Mouse (Mus musculus): ENCODE results near the gene Atp6v0c. TPM values are rescaled to one million over a fixed set of nuclear protein-coding genes. Genes with fewer than 3 reads are reported as not detected.

Gene Atp6v0c
- polyA plus RNA-seq, 1 experiment from 2014 or later = 394 TPM

DNA sequence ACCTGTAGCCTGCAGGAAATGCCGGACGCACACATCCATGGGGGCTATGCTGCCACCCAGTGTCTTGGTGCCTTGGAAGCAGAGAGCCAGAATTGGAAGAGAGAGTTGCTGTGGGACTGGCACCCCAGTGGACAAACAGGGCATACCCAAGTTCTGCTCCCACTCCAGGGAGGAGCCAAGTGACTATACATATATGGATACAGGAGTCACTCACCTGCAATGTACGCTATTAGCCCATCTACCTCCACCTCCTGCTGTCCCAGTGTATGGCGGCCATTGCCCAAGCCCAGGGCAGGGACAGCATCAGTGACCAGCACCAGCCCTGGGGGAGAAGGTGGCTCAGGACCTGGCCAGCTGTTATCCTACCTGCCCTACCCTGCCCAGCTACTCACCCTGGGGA is 12.0 kb downstream of the Atp6v0c start:
- ATAC-seq (replicated peaks; ENCODE audit: low FRiP score) = no peak
- no peak overlapping the region for H3K4me3 ChIP-seq (ENCODE audit: low read depth, low read length)

DNA sequence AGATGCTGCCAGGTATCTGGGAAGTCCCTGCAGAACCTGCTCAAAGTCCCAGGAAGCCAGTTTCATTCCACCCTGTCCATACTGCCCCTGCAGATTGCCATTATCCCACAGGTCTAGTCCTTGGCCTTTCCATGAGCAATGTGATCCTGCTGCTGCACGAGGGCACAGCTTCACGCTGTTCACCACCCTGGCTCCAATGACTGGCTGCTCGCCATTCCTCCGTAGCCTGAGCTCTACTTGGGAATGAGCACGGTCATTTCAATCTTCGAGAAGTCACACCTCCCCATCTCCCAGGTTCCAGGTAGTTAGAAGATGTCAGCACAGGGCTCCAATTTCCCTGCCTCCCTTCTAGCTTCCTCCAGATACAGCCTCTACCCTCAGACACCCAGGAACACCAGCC is 12.4 kb downstream of the Atp6v0c start:
- no peak for DNase-seq (ENCODE audit: low spot score)
- no peak overlapping the region for H3K4me3 ChIP-seq (ENCODE audit: low read depth, low read length)
- 90% methylated on average over 6 of the region's 6 CpGs for WGBS
- no peak overlapping the region for H3K4me2 ChIP-seq (ENCODE audit: low read depth, low read length, severe bottlenecking)
- H3K9me3 ChIP-seq (ENCODE audit: control insufficient read depth, low read length) = no peaks in the 10 kb centered on the region
- no peaks in the 10 kb centered on the region; the same call in 1 of the 2 replicates for H3K4me1 ChIP-seq (replicated peaks; ENCODE audit: control insufficient read depth, insufficient read depth, low read length)
- H3K9ac ChIP-seq (ENCODE audit: low read length) = no peak overlapping the region
- no peaks in the 10 kb centered on the region for H3K36me3 ChIP-seq (ENCODE audit: control insufficient read depth, insufficient read depth, low read length)
- H3K27ac ChIP-seq (ENCODE audit: low read depth, low read length) = no peak overlapping the region
- H3K27me3 ChIP-seq (ENCODE audit: control insufficient read depth, insufficient read depth, low read length) = no peaks in the 10 kb centered on the region
- no peak for ATAC-seq (replicated peaks; ENCODE audit: low FRiP score)

More for the DNA sequence above, 12.0 kb downstream of the Atp6v0c start:
- Histone ChIP-seq H3K4me2 (ENCODE audit: low read depth, low read length, severe bottlenecking) (no peak overlapping the region), H3K9ac (ENCODE audit: low read length) (no peak overlapping the region), H3K9me3 (ENCODE audit: control insufficient read depth, low read length) (no peaks in the 10 kb centered on the region), H3K27ac (ENCODE audit: low read depth, low read length) (no peak overlapping the region), H3K4me1 (replicated peaks; ENCODE audit: control insufficient read depth, insufficient read depth, low read length) (peaks cover 2% of the 10 kb centered on the region), H3K27me3 (ENCODE audit: control insufficient read depth, insufficient read depth, low read length) (no peaks in the 10 kb centered on the region), H3K36me3 (ENCODE audit: control insufficient read depth, insufficient read depth, low read length) (no peaks in the 10 kb centered on the region)
- 93% methylated on average over 4 of the region's 4 CpGs for WGBS
- no peak for DNase-seq (ENCODE audit: low spot score)

DNA sequence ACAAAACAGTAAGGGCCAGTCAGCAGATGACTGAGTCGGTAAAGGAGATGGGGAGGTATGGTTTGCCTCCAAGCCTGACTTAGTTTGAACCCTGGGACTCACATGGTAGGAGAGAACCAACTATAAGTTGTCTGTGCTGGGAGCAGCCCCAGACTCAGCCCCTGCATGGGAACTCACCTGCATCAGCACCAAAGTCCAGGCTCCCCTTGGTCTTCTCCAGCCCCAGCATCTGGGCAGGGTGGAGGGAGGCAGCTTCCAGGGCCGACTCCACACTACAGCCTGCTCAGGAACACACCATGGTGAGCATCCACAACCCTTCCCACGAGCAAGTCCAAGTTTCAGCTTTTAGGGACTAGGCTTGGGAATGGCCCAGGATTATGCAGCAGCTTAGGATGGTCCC is 13.1 kb downstream of the Atp6v0c start:
- Histone ChIP-seq H3K9ac (ENCODE audit: low read length) (no peak overlapping the region), H3K4me2 (ENCODE audit: low read depth, low read length, severe bottlenecking) (no peak overlapping the region), H3K9me3 (ENCODE audit: control insufficient read depth, low read length) (no peaks in the 10 kb centered on the region), H3K27me3 (ENCODE audit: control insufficient read depth, insufficient read depth, low read length) (no peaks in the 10 kb centered on the region), H3K4me1 (replicated peaks; ENCODE audit: control insufficient read depth, insufficient read depth, low read length) (no peaks in the 10 kb centered on the region; the same call in none of the 2 replicates), H3K27ac (ENCODE audit: low read depth, low read length) (no peak overlapping the region), H3K36me3 (ENCODE audit: control insufficient read depth, insufficient read depth, low read length) (no peaks in the 10 kb centered on the region), H3K4me3 (ENCODE audit: low read depth, low read length) (no peak overlapping the region)
- no peak for DNase-seq (ENCODE audit: low spot score)
- ATAC-seq (replicated peaks; ENCODE audit: low FRiP score) = no peak
- WGBS = 86% methylated on average over 3 of the region's 3 CpGs

DNA sequence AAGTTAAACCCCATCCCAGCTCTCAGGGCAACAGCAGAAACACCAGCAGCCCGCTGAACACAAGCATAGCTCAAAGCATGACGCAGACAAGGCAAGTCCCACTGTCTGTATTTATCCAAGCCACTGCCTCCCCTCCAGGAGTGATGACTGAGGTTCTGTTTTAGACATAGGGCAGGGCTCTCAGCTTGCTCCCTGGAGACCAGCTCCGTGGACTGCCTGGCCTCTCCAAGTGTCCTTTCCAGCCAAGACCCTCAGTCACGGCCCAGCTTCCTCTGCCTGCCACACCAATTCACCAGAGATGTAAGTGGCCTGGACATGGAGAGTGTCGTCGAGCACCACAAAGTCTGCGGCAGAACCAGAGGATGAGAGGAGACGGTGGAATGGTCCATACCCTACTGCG is 13.8 kb downstream of the Atp6v0c start:
- Histone ChIP-seq H3K4me2 (ENCODE audit: low read depth, low read length, severe bottlenecking) (no peak overlapping the region), H3K4me1 (replicated peaks; ENCODE audit: control insufficient read depth, insufficient read depth, low read length) (no peaks in the 10 kb centered on the region; the same call in none of the 2 replicates), H3K27me3 (ENCODE audit: control insufficient read depth, insufficient read depth, low read length) (no peaks in the 10 kb centered on the region), H3K9me3 (ENCODE audit: control insufficient read depth, low read length) (no peaks in the 10 kb centered on the region), H3K27ac (ENCODE audit: low read depth, low read length) (no peak overlapping the region), H3K9ac (ENCODE audit: low read length) (no peak overlapping the region), H3K4me3 (ENCODE audit: low read depth, low read length) (no peak overlapping the region), H3K36me3 (ENCODE audit: control insufficient read depth, insufficient read depth, low read length) (no peaks in the 10 kb centered on the region)
- ATAC-seq (replicated peaks; ENCODE audit: low FRiP score) (no peak), DNase-seq (ENCODE audit: low spot score) (no peak)
- 91% methylated on average over 9 of the region's 9 CpGs for WGBS

DNA sequence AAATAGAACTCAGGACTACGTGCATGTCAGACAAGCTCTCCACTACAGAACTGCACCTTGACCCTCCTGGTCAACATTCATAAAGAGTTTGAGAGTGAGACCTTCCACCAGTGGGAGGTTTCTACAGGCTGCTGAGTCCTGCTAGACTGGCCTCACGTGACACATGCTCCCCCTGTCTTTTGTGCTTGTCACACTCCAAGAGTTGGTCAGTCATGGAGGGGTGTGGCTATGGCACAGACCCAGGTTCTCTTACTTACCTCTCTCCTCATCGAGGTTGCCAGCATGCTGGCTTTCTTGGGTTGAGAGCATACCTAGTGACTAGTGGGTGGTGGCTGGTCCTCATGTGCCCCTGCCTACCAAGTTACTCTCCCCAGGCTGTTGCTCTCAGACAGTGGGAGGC is 15.0 kb downstream of the Atp6v0c start:
- H3K4me3 ChIP-seq (ENCODE audit: low read depth, low read length) = no peak overlapping the region
- ATAC-seq (replicated peaks; ENCODE audit: low FRiP score) (no peak), DNase-seq (ENCODE audit: low spot score) (no peak)
- H3K36me3 ChIP-seq (ENCODE audit: control insufficient read depth, insufficient read depth, low read length) = no peaks in the 10 kb centered on the region
- no peaks in the 10 kb centered on the region; the same call in none of the 2 replicates for H3K4me1 ChIP-seq (replicated peaks; ENCODE audit: control insufficient read depth, insufficient read depth, low read length)
- no peak overlapping the region for H3K27ac ChIP-seq (ENCODE audit: low read depth, low read length)
- no peaks in the 10 kb centered on the region for H3K9me3 ChIP-seq (ENCODE audit: control insufficient read depth, low read length)
- WGBS = 78% methylated on average over 3 of the region's 3 CpGs
- no peak overlapping the region for H3K9ac ChIP-seq (ENCODE audit: low read length)
- H3K27me3 ChIP-seq (ENCODE audit: control insufficient read depth, insufficient read depth, low read length) = no peaks in the 10 kb centered on the region
- no peak overlapping the region for H3K4me2 ChIP-seq (ENCODE audit: low read depth, low read length, severe bottlenecking)

DNA sequence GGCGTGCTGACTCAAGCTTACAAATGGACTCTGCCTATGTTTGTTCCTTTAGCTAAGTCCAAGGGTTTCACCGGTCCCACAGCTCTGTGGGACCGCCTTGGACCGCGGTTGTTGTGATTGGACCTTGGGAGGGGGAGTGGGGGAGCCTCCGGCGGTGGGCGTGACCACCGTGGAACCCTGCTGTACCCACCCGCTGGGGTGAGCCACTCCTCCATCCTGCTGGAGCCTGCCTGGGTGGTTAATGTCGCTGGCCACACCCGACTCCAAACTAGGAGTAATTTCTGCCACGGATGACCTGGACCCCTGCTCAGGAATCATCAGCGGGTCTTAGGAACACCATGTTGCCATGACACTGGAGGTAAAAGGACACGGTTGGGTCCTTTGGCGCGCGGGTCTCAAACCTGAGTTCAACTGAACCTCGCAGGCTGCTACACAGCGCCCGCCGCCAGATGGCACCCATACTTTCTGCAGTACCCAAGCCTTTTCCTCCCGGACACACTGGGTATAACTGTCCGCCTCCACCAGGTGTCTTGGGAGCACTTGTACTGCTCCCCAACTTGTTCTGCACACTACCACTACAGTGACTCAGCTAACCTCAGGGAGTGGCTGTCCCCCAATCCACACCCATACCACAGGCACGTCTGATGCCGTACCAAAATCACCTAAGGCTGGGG is 17.5 kb downstream of the Atp6v0c start:
- peak overlapping the region; percentile 32 for H3K9ac ChIP-seq (ENCODE audit: low read length)

DNA sequence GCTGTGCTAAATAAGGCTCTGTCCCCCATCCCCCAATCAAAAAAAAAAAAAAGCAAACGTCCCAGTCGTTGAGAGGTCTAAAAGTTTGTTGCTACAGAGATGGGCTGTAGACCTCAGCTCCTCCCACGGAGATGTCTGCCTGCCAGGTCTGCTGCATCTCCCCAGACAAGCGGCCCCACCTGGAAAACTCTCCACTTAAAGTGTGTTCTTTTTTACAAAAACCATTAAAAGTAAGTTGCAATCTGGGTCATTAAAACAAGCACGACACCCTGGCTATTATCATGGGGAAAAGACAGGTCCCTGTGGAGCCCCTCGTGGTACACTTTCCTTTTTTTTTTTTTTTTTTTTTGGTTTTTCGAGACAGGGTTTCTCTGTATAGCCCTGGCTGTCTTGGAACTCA is 18.1 kb downstream of the Atp6v0c start:
- Histone ChIP-seq H3K4me3 (ENCODE audit: low read depth, low read length) (no peak overlapping the region; the same call in 1 of the 2 replicates), H3K9me3 (ENCODE audit: control insufficient read depth, low read length) (no peaks in the 10 kb centered on the region), H3K4me2 (ENCODE audit: low read depth, low read length, severe bottlenecking) (peak overlapping the region; percentile 55; the same call in 1 of the 2 replicates), H3K36me3 (ENCODE audit: control insufficient read depth, insufficient read depth, low read length) (no peaks in the 10 kb centered on the region), H3K27me3 (ENCODE audit: control insufficient read depth, insufficient read depth, low read length) (no peaks in the 10 kb centered on the region), H3K27ac (ENCODE audit: low read depth, low read length) (no peak overlapping the region), H3K9ac (ENCODE audit: low read length) (peak overlapping the region; percentile 32; the same call in 1 of the 2 replicates), H3K4me1 (replicated peaks; ENCODE audit: control insufficient read depth, insufficient read depth, low read length) (no peaks in the 10 kb centered on the region; the same call in none of the 2 replicates)
- ATAC-seq (replicated peaks; ENCODE audit: low FRiP score) = no peak
- no peak for DNase-seq (ENCODE audit: low spot score)
- 25% methylated on average over 7 of the region's 7 CpGs for WGBS

More for the DNA sequence above, 17.5 kb downstream of the Atp6v0c start:
- peak; percentile 89 for DNase-seq (ENCODE audit: low spot score)
- Histone ChIP-seq H3K27ac (ENCODE audit: low read depth, low read length) (no peak overlapping the region), H3K27me3 (ENCODE audit: control insufficient read depth, insufficient read depth, low read length) (no peaks in the 10 kb centered on the region), H3K4me2 (ENCODE audit: low read depth, low read length, severe bottlenecking) (peak overlapping the region; percentile 55), H3K4me3 (ENCODE audit: low read depth, low read length) (peak overlapping the region; percentile 26), H3K4me1 (replicated peaks; ENCODE audit: control insufficient read depth, insufficient read depth, low read length) (no peaks in the 10 kb centered on the region; the same call in none of the 2 replicates), H3K36me3 (ENCODE audit: control insufficient read depth, insufficient read depth, low read length) (no peaks in the 10 kb centered on the region), H3K9me3 (ENCODE audit: control insufficient read depth, low read length) (no peaks in the 10 kb centered on the region)
- 2% methylated on average over 26 of the region's 26 CpGs for WGBS
- peak; percentile 84 for ATAC-seq (replicated peaks; ENCODE audit: low FRiP score)

DNA sequence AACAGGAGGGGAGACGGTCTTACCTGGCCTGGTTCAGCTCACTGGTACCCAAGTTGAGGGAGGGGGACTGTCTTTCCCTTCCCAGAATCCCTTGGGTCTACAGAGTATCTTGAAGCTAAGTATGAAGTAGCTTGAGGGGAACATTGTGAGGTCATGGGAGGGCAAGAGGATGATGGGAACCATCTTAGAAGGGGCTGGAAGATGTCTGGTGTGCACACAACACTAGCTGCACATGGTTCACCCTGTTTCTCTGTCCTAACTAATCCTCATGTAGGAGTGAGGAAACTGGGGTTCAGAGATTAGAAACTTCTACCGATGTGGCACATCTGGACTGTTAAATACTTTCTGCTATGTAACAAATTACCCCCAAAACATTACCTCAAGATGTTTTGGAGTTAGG is 18.7 kb downstream of the Atp6v0c start, which contains the start of gene Pdpk1:
Gene Pdpk1 (minus strand): TSS at position 101 of the 400 bp plus-strand sequence.
- ATAC-seq (replicated peaks; ENCODE audit: low FRiP score) = no peak
- WGBS = 85% methylated on average over 2 of the region's 2 CpGs
- no peaks in the 10 kb centered on the region; the same call in none of the 2 replicates for H3K4me1 ChIP-seq (replicated peaks; ENCODE audit: control insufficient read depth, insufficient read depth, low read length)
- no peak within 1 kb of the TSS for H3K27ac ChIP-seq (ENCODE audit: low read depth, low read length)
- no peaks in the 10 kb centered on the region for H3K36me3 ChIP-seq (ENCODE audit: control insufficient read depth, insufficient read depth, low read length)
- H3K9ac ChIP-seq (ENCODE audit: low read length) = peak within 1 kb of the TSS; percentile 32
- no peaks in the 10 kb centered on the region for H3K9me3 ChIP-seq (ENCODE audit: control insufficient read depth, low read length)
- H3K27me3 ChIP-seq (ENCODE audit: control insufficient read depth, insufficient read depth, low read length) = no peaks in the 10 kb centered on the region
- no peak for DNase-seq (ENCODE audit: low spot score)
- peak within 1 kb of the TSS; percentile 26 for H3K4me3 ChIP-seq (ENCODE audit: low read depth, low read length)
- peak within 1 kb of the TSS; percentile 55 for H3K4me2 ChIP-seq (ENCODE audit: low read depth, low read length, severe bottlenecking)

DNA sequence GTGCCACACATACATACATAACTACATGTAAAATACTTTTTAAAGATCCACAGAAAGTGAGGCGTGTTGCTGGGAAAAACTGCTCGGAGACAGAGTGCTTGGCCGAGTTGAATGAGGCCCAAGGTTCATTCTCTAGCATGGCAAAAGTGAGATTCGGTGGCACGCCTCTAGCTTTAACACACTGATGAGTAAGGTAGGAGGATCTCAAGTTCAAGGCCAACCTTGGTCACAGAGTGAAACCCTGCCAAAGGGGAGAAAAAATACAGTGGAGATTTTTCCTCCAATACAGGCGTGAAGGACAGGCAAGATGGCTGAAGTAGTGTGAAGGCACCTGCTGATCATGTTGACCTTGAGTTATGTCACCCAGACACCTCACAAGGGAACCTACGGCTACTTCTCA is 20.1 kb downstream of the Atp6v0c start:
- Histone ChIP-seq H3K4me2 (ENCODE audit: low read depth, low read length, severe bottlenecking) (no peak overlapping the region), H3K27ac (ENCODE audit: low read depth, low read length) (no peak overlapping the region), H3K9ac (ENCODE audit: low read length) (no peak overlapping the region), H3K9me3 (ENCODE audit: control insufficient read depth, low read length) (no peaks in the 10 kb centered on the region), H3K4me1 (replicated peaks; ENCODE audit: control insufficient read depth, insufficient read depth, low read length) (no peaks in the 10 kb centered on the region; the same call in none of the 2 replicates), H3K36me3 (ENCODE audit: control insufficient read depth, insufficient read depth, low read length) (no peaks in the 10 kb centered on the region), H3K4me3 (ENCODE audit: low read depth, low read length) (no peak overlapping the region), H3K27me3 (ENCODE audit: control insufficient read depth, insufficient read depth, low read length) (no peaks in the 10 kb centered on the region)
- no peak for DNase-seq (ENCODE audit: low spot score)
- no peak for ATAC-seq (replicated peaks; ENCODE audit: low FRiP score)
- WGBS = 87% methylated on average over 7 of the region's 7 CpGs
